Mouse (Mus musculus): ENCODE measurements around the gene Cel.

DNA sequence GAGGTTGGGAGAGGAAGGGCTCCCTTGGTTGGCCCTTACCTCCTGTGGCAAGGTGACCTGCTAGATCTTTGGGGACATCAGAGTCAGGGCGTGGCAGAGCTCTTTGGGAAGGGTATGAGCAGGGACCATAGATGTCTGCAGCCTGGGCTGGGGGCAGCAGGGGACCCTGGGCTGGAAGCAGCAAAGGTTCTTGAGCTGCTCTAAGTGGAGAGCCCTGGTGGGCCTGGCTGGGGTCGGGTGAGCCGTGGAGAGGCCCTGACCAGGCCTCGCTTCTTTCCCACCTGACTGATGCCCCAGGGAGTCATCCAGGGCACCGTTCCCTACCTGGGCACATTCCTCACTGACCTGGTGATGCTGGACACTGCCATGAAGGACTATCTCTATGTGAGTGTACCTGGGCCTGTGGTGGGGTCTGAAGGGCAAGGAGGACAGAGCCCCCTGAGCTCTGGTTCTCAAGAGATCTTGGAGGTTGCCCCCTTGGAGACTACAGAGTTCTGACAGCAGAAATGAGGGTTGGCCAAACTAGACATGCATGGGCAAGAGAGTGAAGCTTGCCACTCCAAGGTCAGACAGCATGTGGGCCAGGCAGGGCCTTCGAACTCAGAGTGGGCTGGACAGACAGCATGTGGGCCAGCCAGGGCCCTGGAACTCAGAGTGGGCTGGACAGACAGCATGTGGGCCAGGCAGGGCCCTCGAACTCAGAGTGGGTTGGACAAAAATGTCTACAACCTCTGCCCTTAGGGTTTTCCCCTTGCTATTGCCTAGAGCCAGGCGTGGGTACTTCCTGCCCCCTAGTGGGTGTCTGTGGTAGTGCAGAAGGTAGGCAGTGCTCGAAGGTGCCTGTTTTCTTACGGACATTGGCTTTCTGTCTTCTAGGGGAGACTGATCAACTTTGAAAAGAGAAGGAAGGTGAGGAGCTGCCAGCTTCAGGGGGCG, 15.7 kb downstream of the Cel start:
- TF ChIP-seq CTCF (conservative IDR thresholded peaks at IDR 0.05 in 1 of 2, IDR thresholded peaks at IDR 0.05 in 1 of 2; ENCODE audit: low read depth in 2 of 2, low read length in 2 of 2): peak; percentile 90 to 99
- no peak for TF ChIP-seq EP300 (IDR thresholded peaks at IDR 0.05; ENCODE audit: low read length)
- TF ChIP-seq NELFE (IDR thresholded peaks at IDR 0.05; ENCODE audit: low read depth, low read length): peak; percentile 35; the same call in 1 of the 2 replicates

Measured in CH12.LX (cell line).